In the genomic region with DNA sequence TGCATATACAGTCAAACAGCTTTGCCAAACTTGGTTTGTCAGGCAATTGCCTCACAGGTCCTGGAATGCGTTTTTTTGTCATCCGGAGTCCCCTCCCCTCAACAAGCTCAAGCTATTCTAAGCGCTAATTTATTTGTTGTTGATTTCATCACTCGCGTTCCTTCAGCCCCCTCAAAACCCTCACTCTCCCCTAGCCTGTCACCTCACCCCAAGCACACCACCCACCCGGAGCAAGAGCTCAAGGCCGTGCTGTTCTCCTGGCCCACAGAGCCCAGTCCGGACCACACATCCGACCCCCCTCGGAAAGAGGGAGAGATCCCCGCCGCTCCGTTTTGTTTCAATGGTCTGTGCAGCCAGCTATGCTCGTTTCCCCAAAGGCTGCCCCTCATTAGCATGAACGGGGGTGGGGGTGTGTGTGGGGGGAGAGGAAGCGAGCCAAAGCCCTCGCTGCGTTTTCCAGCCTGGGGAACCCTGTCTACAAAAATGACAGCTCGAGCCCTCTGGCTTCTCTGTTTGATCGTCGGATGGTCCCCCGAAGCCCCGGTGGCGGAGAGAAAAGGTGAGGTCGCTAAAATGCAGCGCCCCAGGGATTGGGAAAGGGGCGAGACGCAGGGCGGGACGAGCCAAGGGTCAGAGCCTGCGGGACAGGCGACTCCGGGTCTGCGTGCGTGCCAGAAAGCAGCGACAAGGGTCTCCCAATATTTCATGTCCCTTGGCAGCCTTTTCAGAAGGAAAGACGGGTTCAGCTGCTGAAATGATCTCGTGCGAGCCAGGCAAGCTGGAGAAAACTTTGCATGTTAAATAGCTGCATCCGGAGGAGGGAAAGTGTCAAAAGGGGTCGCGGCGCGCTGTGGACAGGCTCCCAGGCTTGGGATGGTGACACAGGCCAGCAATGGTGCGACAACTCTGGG, we compare ENCODE assay signal across 8 mouse cellular contexts. TPM values are rescaled to one million over a fixed set of nuclear protein-coding genes. Genes with fewer than 3 reads are reported as not detected.
DNase-seq lines count a peak whose midpoint lies in the region; ATAC-seq lines count a peak whose summit lies in the region.

A gene (plus strand): TSS at position 271 of the 911 bp plus-strand sequence.

- no peak for ATAC-seq in liver, embryonic 11.5 days (replicated peaks; ENCODE audit: low FRiP score)
- no peak for ATAC-seq in erythroid progenitor cell, adult 5-6 weeks (replicated peaks; ENCODE audit: low FRiP score, poor library complexity, severe bottlenecking)

- no peaks in the 10 kb centered on the region for H3K36me3 ChIP-seq in hindbrain, embryonic 10.5 days
- no peaks in the 10 kb centered on the region for H3K36me3 ChIP-seq in liver, embryonic 11.5 days (ENCODE audit: control insufficient read depth, insufficient read depth, low read length)

- peak within 1 kb of the TSS; percentile 97 for H3K4me2 ChIP-seq in liver, embryonic 11.5 days

- peak within 1 kb of the TSS; percentile 84 for H3K27ac ChIP-seq in hindbrain, embryonic 10.5 days
- H3K27ac ChIP-seq in liver, embryonic 11.5 days (ENCODE audit: low read depth, low read length) = no peak within 1 kb of the TSS

- under 1% methylated on average over 45 of the region's 45 CpGs for WGBS in hindbrain, embryonic 10.5 days
- 2% methylated on average over 45 of the region's 45 CpGs for WGBS in liver, embryonic 11.5 days

- peaks cover 51% of the 10 kb centered on the region for H3K4me1 ChIP-seq in hindbrain, embryonic 10.5 days (replicated peaks)
- H3K4me1 ChIP-seq in liver, embryonic 11.5 days (replicated peaks; ENCODE audit: control insufficient read depth, insufficient read depth, low read length) = peaks cover 7% of the 10 kb centered on the region; the same call in 1 of the 2 replicates

- H3K9me3 ChIP-seq in hindbrain, embryonic 10.5 days = no peaks in the 10 kb centered on the region
- H3K9me3 ChIP-seq in liver, embryonic 11.5 days (ENCODE audit: control insufficient read depth, low read length) = no peaks in the 10 kb centered on the region

- peak within 1 kb of the TSS; percentile 63 for H3K4me3 ChIP-seq in hindbrain, embryonic 10.5 days
- peak within 1 kb of the TSS; percentile 56 for H3K4me3 ChIP-seq in liver, embryonic 11.5 days (ENCODE audit: low read depth, low read length)

- peak within 1 kb of the TSS; percentile 64 for H3K9ac ChIP-seq in liver, embryonic 11.5 days (ENCODE audit: low read depth, low read length)

- DNase-seq in thymus, postnatal 14 days = peak; percentile 26
- DNase-seq in thymus, adult 18-20 months = no peak
- DNase-seq in embryo, embryonic 10.5 days (ENCODE audit: low spot score) = peak; percentile 66
- peak; percentile 50 for DNase-seq in hindbrain, embryonic 10.5 days (ENCODE audit: low spot score)
- no peak for DNase-seq in liver, embryonic 11.5 days (ENCODE audit: low spot score)
- DNase-seq in neural tube, embryonic 10.5 days (ENCODE audit: extremely low spot score, low spot score) = peak; percentile 53
- no peak for DNase-seq in right cerebral cortex, adult 2 months (ENCODE audit: low spot score in 2 of 2)

- H3K27me3 ChIP-seq in hindbrain, embryonic 10.5 days (ENCODE audit: insufficient read depth, poor library complexity, severe bottlenecking) = peaks cover 45% of the 10 kb centered on the region
- H3K27me3 ChIP-seq in liver, embryonic 11.5 days (replicated peaks; ENCODE audit: control insufficient read depth, insufficient read depth, low read length) = peaks cover 16% of the 10 kb centered on the region; the same call in 1 of the 2 replicates

RNA-seq across cellular contexts. Expression of the gene that starts here (rescaled TPM):
- polyA plus RNA-seq in hindbrain, embryonic 10.5 days (2016; fragmentation: Nextera tagmentation; extraction: Ambion mirVana) = 1.6 and 2.8 TPM in 2 replicates
- 1.9 and 2.1 TPM in 2 replicates for polyA plus RNA-seq in liver, embryonic 11.5 days (2014; fragmentation: Nextera tagmentation; extraction: Ambion mirVana)
- 2.5 TPM in 1 of 2 replicates, not detected in the other for total RNA-seq in erythroid progenitor cell, adult 5-6 weeks (2015; ENCODE audit: low replicate concordance)
- not detected in 2 replicates for total RNA-seq in erythroid progenitor cell, adult 5-6 weeks (2017; ENCODE audit: low replicate concordance)

Comparison
In these comparisons a context has a peak if more than half of its experiments do, and no peak if none do; other contexts are left out.
1. DNase-seq: peak in thymus, postnatal 14 days (single experiment), embryo, embryonic 10.5 days (single experiment), hindbrain, embryonic 10.5 days (single experiment) and neural tube, embryonic 10.5 days (single experiment); none in thymus, adult 18-20 months (0 of 2), liver, embryonic 11.5 days (single experiment) and right cerebral cortex, adult 2 months (0 of 2).